Mouse (Mus musculus): ENCODE measurements around the gene Gm45062. TPM values are rescaled to one million over a fixed set of nuclear protein-coding genes. Genes with fewer than 3 reads are reported as not detected.

The Gm45062 gene
- 5.1 and 5.5 TPM in 2 replicates for polyA plus RNA-seq (2015; fragmentation: Nextera tagmentation; extraction: Ambion mirVana)

- H3K4me1 ChIP-seq (replicated peaks): peaks cover 8% of the 10 kb centered on the region
- H3K4me2 ChIP-seq: peak within 1 kb of the TSS; percentile 87
- peak within 1 kb of the TSS; percentile 78 for H3K9ac ChIP-seq
- H3K27me3 ChIP-seq: no peaks in the 10 kb centered on the region
- WGBS: under 1% methylated on average over 64 of the region's 64 CpGs
- ATAC-seq (replicated peaks; ENCODE audit: insufficient number of reproducible peaks, insufficient read depth, low FRiP score, low read depth): peak; percentile 100
- H3K4me3 ChIP-seq: peak within 1 kb of the TSS; percentile 80
- peak within 1 kb of the TSS; percentile 81 for H3K27ac ChIP-seq
- 0 out of 2 replicates have a peak, but pooled peaks cover 8% of the 10 kb centered on the region for H3K36me3 ChIP-seq
- no peaks in the 10 kb centered on the region for H3K9me3 ChIP-seq (replicated peaks)
Observed at GRCm38 (mm10) chr6:8259004-8259666, at the start of gene Gm45062, which contains the start of the genes Rpa3 and Umad1. Gm45062 (plus strand) TSS chr6:8259450. Rpa3 (minus strand) TSS chr6:8259173. Umad1 (plus strand) TSS chr6:8259288.

- H3K27me3 ChIP-seq: no peaks in the 10 kb centered on the region
- peak overlapping the region; percentile 95 for H3K4me3 ChIP-seq
- H3K36me3 ChIP-seq: peaks cover 8% of the 10 kb centered on the region; the same call in 1 of the 2 replicates
- peak overlapping the region; percentile 97 for H3K27ac ChIP-seq
- H3K9me3 ChIP-seq (replicated peaks): no peaks in the 10 kb centered on the region
- no peak for ATAC-seq (replicated peaks; ENCODE audit: insufficient number of reproducible peaks, insufficient read depth, low FRiP score, low read depth)
- H3K4me1 ChIP-seq (replicated peaks): peaks cover 9% of the 10 kb centered on the region
- peak overlapping the region; percentile 65 for H3K4me2 ChIP-seq
- WGBS: 9% methylated on average over 10 of the region's 10 CpGs
- H3K9ac ChIP-seq: peak overlapping the region; percentile 90
Observed at GRCm38 (mm10) chr6:8209866-8210186, 49.4 kb upstream of the Gm45062 start.

- no peaks in the 10 kb centered on the region for H3K9me3 ChIP-seq (replicated peaks)
- peaks cover 16% of the 10 kb centered on the region for H3K36me3 ChIP-seq
- no peaks in the 10 kb centered on the region for H3K27me3 ChIP-seq
- no peak overlapping the region for H3K9ac ChIP-seq
- H3K4me1 ChIP-seq (replicated peaks): peaks cover 9% of the 10 kb centered on the region
- H3K4me3 ChIP-seq: no peak overlapping the region
- WGBS: 89% methylated on average over 3 of the region's 3 CpGs
- no peak for ATAC-seq (replicated peaks; ENCODE audit: insufficient number of reproducible peaks, insufficient read depth, low FRiP score, low read depth)
- peak overlapping the region; percentile 65; the same call in 1 of the 2 replicates for H3K4me2 ChIP-seq
- no peak overlapping the region for H3K27ac ChIP-seq
Observed at GRCm38 (mm10) chr6:8210661-8211060, 48.6 kb upstream of the Gm45062 start.

GRCm38 (mm10) chr6:8227035-8227434, 32.2 kb upstream of the Gm45062 start:
- Histone ChIP-seq H3K27ac (no peak overlapping the region), H3K4me1 (replicated peaks) (no peaks in the 10 kb centered on the region), H3K36me3 (peaks cover 37% of the 10 kb centered on the region), H3K27me3 (no peaks in the 10 kb centered on the region), H3K4me2 (no peak overlapping the region), H3K9me3 (replicated peaks) (no peaks in the 10 kb centered on the region), H3K9ac (no peak overlapping the region), H3K4me3 (no peak overlapping the region)
- WGBS: 84% methylated on average over 3 of the region's 3 CpGs
- no peak for ATAC-seq (replicated peaks; ENCODE audit: insufficient number of reproducible peaks, insufficient read depth, low FRiP score, low read depth)

GRCm38 (mm10) chr6:8228596-8228995, 30.7 kb upstream of the Gm45062 start:
- WGBS: 92% methylated on average over 3 of the region's 3 CpGs

GRCm38 (mm10) chr6:8258316-8258715, 934 bp upstream of the Gm45062 start:
- Histone ChIP-seq H3K4me2 (peak overlapping the region; percentile 68), H3K9me3 (replicated peaks) (no peaks in the 10 kb centered on the region), H3K4me1 (replicated peaks) (peaks cover 8% of the 10 kb centered on the region), H3K36me3 (0 out of 2 replicates have a peak, but pooled peaks cover 11% of the 10 kb centered on the region), H3K27ac (peak overlapping the region; percentile 81), H3K9ac (peak overlapping the region; percentile 78), H3K4me3 (peak overlapping the region; percentile 80), H3K27me3 (no peaks in the 10 kb centered on the region)
- WGBS: 5% methylated on average over 6 of the region's 6 CpGs
- no peak for ATAC-seq (replicated peaks; ENCODE audit: insufficient number of reproducible peaks, insufficient read depth, low FRiP score, low read depth)

More at GRCm38 (mm10) chr6:8228596-8228995, 30.7 kb upstream of the Gm45062 start:
- no peak for ATAC-seq (replicated peaks; ENCODE audit: insufficient number of reproducible peaks, insufficient read depth, low FRiP score, low read depth)
- Histone ChIP-seq H3K4me1 (replicated peaks) (no peaks in the 10 kb centered on the region), H3K27me3 (no peaks in the 10 kb centered on the region), H3K9me3 (replicated peaks) (no peaks in the 10 kb centered on the region), H3K4me3 (no peak overlapping the region), H3K27ac (no peak overlapping the region), H3K9ac (no peak overlapping the region), H3K4me2 (no peak overlapping the region), H3K36me3 (peaks cover 48% of the 10 kb centered on the region)

- under 1% methylated on average over 8 of the region's 8 CpGs for WGBS
- Histone ChIP-seq H3K27me3 (no peaks in the 10 kb centered on the region), H3K9me3 (replicated peaks) (no peaks in the 10 kb centered on the region), H3K27ac (peak overlapping the region; percentile 52; the same call in 1 of the 2 replicates), H3K4me3 (peak overlapping the region; percentile 80), H3K36me3 (0 out of 2 replicates have a peak, but pooled peaks cover 4% of the 10 kb centered on the region), H3K4me2 (peak overlapping the region; percentile 87), H3K4me1 (replicated peaks) (peaks cover 8% of the 10 kb centered on the region), H3K9ac (peak overlapping the region; percentile 69)
- peak; percentile 47 for ATAC-seq (replicated peaks; ENCODE audit: insufficient number of reproducible peaks, insufficient read depth, low FRiP score, low read depth)
Observed at GRCm38 (mm10) chr6:8259667-8260044, 406 bp downstream of the Gm45062 start.

GRCm38 (mm10) chr6:8271047-8271446, 11.8 kb downstream of the Gm45062 start:
- 79% methylated on average over 3 of the region's 3 CpGs for WGBS
- H3K4me3 ChIP-seq: no peak overlapping the region
- H3K36me3 ChIP-seq: no peaks in the 10 kb centered on the region
- H3K9ac ChIP-seq: no peak overlapping the region
- no peaks in the 10 kb centered on the region for H3K9me3 ChIP-seq (replicated peaks)
- H3K27me3 ChIP-seq: no peaks in the 10 kb centered on the region
- no peak overlapping the region for H3K4me2 ChIP-seq
- ATAC-seq (replicated peaks; ENCODE audit: insufficient number of reproducible peaks, insufficient read depth, low FRiP score, low read depth): no peak
- H3K27ac ChIP-seq: no peak overlapping the region
- no peaks in the 10 kb centered on the region for H3K4me1 ChIP-seq (replicated peaks)

GRCm38 (mm10) chr6:8274387-8275054, 15.3 kb downstream of the Gm45062 start:
- H3K36me3 ChIP-seq: no peaks in the 10 kb centered on the region
- H3K9me3 ChIP-seq (replicated peaks): no peaks in the 10 kb centered on the region
- H3K4me2 ChIP-seq: 0 out of 2 replicates have a peak overlapping the region, but pooled peaks have one; percentile 34
- peaks cover 3% of the 10 kb centered on the region; the same call in 1 of the 2 replicates for H3K4me1 ChIP-seq (replicated peaks)
- WGBS: 34% methylated on average over 6 of the region's 6 CpGs
- ATAC-seq (replicated peaks; ENCODE audit: insufficient number of reproducible peaks, insufficient read depth, low FRiP score, low read depth): no peak
- no peaks in the 10 kb centered on the region for H3K27me3 ChIP-seq
- H3K4me3 ChIP-seq: no peak overlapping the region
- H3K9ac ChIP-seq: no peak overlapping the region
- no peak overlapping the region for H3K27ac ChIP-seq

GRCm38 (mm10) chr6:8275098-8275497, 15.8 kb downstream of the Gm45062 start:
- Histone ChIP-seq H3K4me1 (replicated peaks) (peaks cover 3% of the 10 kb centered on the region; the same call in 1 of the 2 replicates), H3K27ac (no peak overlapping the region), H3K4me2 (no peak overlapping the region), H3K4me3 (no peak overlapping the region), H3K27me3 (no peaks in the 10 kb centered on the region), H3K36me3 (no peaks in the 10 kb centered on the region), H3K9ac (no peak overlapping the region), H3K9me3 (replicated peaks) (no peaks in the 10 kb centered on the region)
- ATAC-seq (replicated peaks; ENCODE audit: insufficient number of reproducible peaks, insufficient read depth, low FRiP score, low read depth): no peak
- WGBS: 5% methylated on average over 1 of the region's 1 CpGs

- no peak overlapping the region for H3K27ac ChIP-seq
- no peaks in the 10 kb centered on the region for H3K9me3 ChIP-seq (replicated peaks)
- H3K27me3 ChIP-seq: no peaks in the 10 kb centered on the region
- no peak overlapping the region; the same call in 1 of the 2 replicates for H3K9ac ChIP-seq
- no peak for ATAC-seq (replicated peaks; ENCODE audit: insufficient number of reproducible peaks, insufficient read depth, low FRiP score, low read depth)
- H3K4me2 ChIP-seq: no peak overlapping the region
- 27% methylated on average over 4 of the region's 4 CpGs for WGBS
- H3K36me3 ChIP-seq: no peaks in the 10 kb centered on the region
- H3K4me1 ChIP-seq (replicated peaks): peaks cover 3% of the 10 kb centered on the region; the same call in 1 of the 2 replicates
- H3K4me3 ChIP-seq: no peak overlapping the region
Observed at GRCm38 (mm10) chr6:8276431-8276830, 17.2 kb downstream of the Gm45062 start.

All from heart, embryonic 15.5 days (tissue).